Mouse (Mus musculus): ENCODE results near the gene Daxx. TPM values are rescaled to one million over a fixed set of nuclear protein-coding genes. Genes with fewer than 3 reads are reported as not detected.

The Daxx gene
- polyA plus RNA-seq, 1 experiment from 2014 or later, result 18.1 TPM

DNA sequence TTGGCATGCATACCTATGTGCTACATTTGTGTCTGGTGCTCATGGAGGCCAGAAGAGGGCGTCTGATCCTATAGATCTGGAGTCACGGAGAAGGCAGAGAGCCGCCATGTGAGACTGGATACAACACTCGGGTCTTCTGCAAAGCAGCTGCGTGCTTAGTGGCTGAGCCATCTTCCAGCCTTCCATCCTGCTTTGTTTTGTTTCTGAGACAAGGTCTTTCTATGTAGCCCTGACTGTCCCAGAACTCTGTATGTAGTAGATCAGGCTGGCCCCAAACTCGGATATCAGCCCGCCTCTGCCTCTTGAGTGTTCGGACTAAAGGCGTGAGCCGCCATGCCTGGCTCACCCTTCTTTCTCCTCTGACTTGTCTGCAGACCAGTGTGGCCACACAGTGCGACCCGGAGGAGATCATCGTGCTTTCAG is 5.8 kb downstream of the Daxx start:
- no peak overlapping the region for H3K9ac ChIP-seq (ENCODE audit: low read length)
- peak overlapping the region; percentile 27; the same call in 1 of the 2 replicates for H3K4me2 ChIP-seq (replicated peaks; ENCODE audit: low read depth)
- WGBS, result 71% methylated on average over 13 of the region's 13 CpGs
- H3K27me3 ChIP-seq (ENCODE audit: control insufficient read depth, insufficient read depth, low read length), result no peaks in the 10 kb centered on the region
- DNase-seq (ENCODE audit: low spot score), result no peak
- no peak overlapping the region for H3K4me3 ChIP-seq (ENCODE audit: low read depth, low read length)
- H3K27ac ChIP-seq (replicated peaks), result no peak overlapping the region
- TF ChIP-seq EP300 (optimal IDR thresholded peaks at IDR 0.05) (no peak), CTCF (IDR thresholded peaks at IDR 0.05; ENCODE audit: low read depth) (peak; percentile 55)
- peaks cover 3% of the 10 kb centered on the region; the same call in 1 of the 2 replicates for H3K4me1 ChIP-seq (replicated peaks; ENCODE audit: control insufficient read depth, insufficient read depth)
- peaks cover 20% of the 10 kb centered on the region for H3K36me3 ChIP-seq (ENCODE audit: control insufficient read depth, insufficient read depth, low read length)
- no peaks in the 10 kb centered on the region for H3K9me3 ChIP-seq (ENCODE audit: control insufficient read depth, low read length)
- ATAC-seq (ENCODE audit: low FRiP score, low TSS enrichment), result no peak

- peak within 1 kb of the TSS; percentile 58 for H3K4me3 ChIP-seq (ENCODE audit: low read depth, low read length)
- H3K27ac ChIP-seq (replicated peaks), result peak within 1 kb of the TSS; percentile 81
- WGBS, result under 1% methylated on average over 31 of the region's 34 CpGs
- H3K4me2 ChIP-seq (replicated peaks; ENCODE audit: low read depth), result peak within 1 kb of the TSS; percentile 77
- H3K9me3 ChIP-seq (ENCODE audit: control insufficient read depth, low read length), result no peaks in the 10 kb centered on the region
- H3K36me3 ChIP-seq (ENCODE audit: control insufficient read depth, insufficient read depth, low read length), result peaks cover 20% of the 10 kb centered on the region
- H3K4me1 ChIP-seq (replicated peaks; ENCODE audit: control insufficient read depth, insufficient read depth), result no peaks in the 10 kb centered on the region
- DNase-seq (ENCODE audit: low spot score), result peak; percentile 99
- no peaks in the 10 kb centered on the region for H3K27me3 ChIP-seq (ENCODE audit: control insufficient read depth, insufficient read depth, low read length)
- no peak for TF ChIP-seq CTCF (IDR thresholded peaks at IDR 0.05; ENCODE audit: low read depth)
- TF ChIP-seq EP300 (optimal IDR thresholded peaks at IDR 0.05), result peak; percentile 85
- peak within 1 kb of the TSS; percentile 71 for H3K9ac ChIP-seq (ENCODE audit: low read length)
- peak; percentile 93 for ATAC-seq (ENCODE audit: low FRiP score, low TSS enrichment)
Measured at GRCm38 (mm10) chr17:33915671-33916250, 6.5 kb downstream of the Daxx start, which contains the start of the genes Tapbp and Zbtb22. Tapbp (plus strand) TSS chr17:33915899. Zbtb22 (plus strand) TSS chr17:33915904.

- Histone ChIP-seq H3K27me3 (ENCODE audit: control insufficient read depth, insufficient read depth, low read length) (no peaks in the 10 kb centered on the region), H3K4me1 (replicated peaks; ENCODE audit: control insufficient read depth, insufficient read depth) (no peaks in the 10 kb centered on the region), H3K9ac (ENCODE audit: low read length) (peak overlapping the region; percentile 71), H3K4me3 (ENCODE audit: low read depth, low read length) (peak overlapping the region; percentile 58), H3K4me2 (replicated peaks; ENCODE audit: low read depth) (peak overlapping the region; percentile 77), H3K36me3 (ENCODE audit: control insufficient read depth, insufficient read depth, low read length) (peaks cover 20% of the 10 kb centered on the region), H3K9me3 (ENCODE audit: control insufficient read depth, low read length) (no peaks in the 10 kb centered on the region), H3K27ac (replicated peaks) (peak overlapping the region; percentile 81)
- TF ChIP-seq EP300 (optimal IDR thresholded peaks at IDR 0.05), result no peak
- TF ChIP-seq CTCF (IDR thresholded peaks at IDR 0.05; ENCODE audit: low read depth), result no peak
- no peak for DNase-seq (ENCODE audit: low spot score)
- ATAC-seq (ENCODE audit: low FRiP score, low TSS enrichment), result no peak
- under 1% methylated on average over 18 of the region's 20 CpGs for WGBS
Measured at GRCm38 (mm10) chr17:33916294-33916693, 7.1 kb downstream of the Daxx start.

- DNase-seq (ENCODE audit: low spot score) (no peak), ATAC-seq (ENCODE audit: low FRiP score, low TSS enrichment) (no peak)
- TF ChIP-seq EP300 (optimal IDR thresholded peaks at IDR 0.05), result no peak
- no peak for TF ChIP-seq CTCF (IDR thresholded peaks at IDR 0.05; ENCODE audit: low read depth)
- peak overlapping the region; percentile 77 for H3K4me2 ChIP-seq (replicated peaks; ENCODE audit: low read depth)
- H3K36me3 ChIP-seq (ENCODE audit: control insufficient read depth, insufficient read depth, low read length), result peaks cover 15% of the 10 kb centered on the region
- peak overlapping the region; percentile 71; the same call in 1 of the 2 replicates for H3K9ac ChIP-seq (ENCODE audit: low read length)
- H3K9me3 ChIP-seq (ENCODE audit: control insufficient read depth, low read length), result no peaks in the 10 kb centered on the region
- no peaks in the 10 kb centered on the region for H3K4me1 ChIP-seq (replicated peaks; ENCODE audit: control insufficient read depth, insufficient read depth)
- WGBS, result 70% methylated on average over 31 of the region's 31 CpGs
- no peak overlapping the region; the same call in 1 of the 2 replicates for H3K27ac ChIP-seq (replicated peaks)
- peak overlapping the region; percentile 58 for H3K4me3 ChIP-seq (ENCODE audit: low read depth, low read length)
- no peaks in the 10 kb centered on the region for H3K27me3 ChIP-seq (ENCODE audit: control insufficient read depth, insufficient read depth, low read length)
Measured at GRCm38 (mm10) chr17:33916847-33917655, 7.8 kb downstream of the Daxx start.

- no peaks in the 10 kb centered on the region for H3K4me1 ChIP-seq (replicated peaks; ENCODE audit: control insufficient read depth, insufficient read depth)
- H3K4me2 ChIP-seq (replicated peaks; ENCODE audit: low read depth), result no peak overlapping the region; the same call in 1 of the 2 replicates
- no peak for ATAC-seq (ENCODE audit: low FRiP score, low TSS enrichment)
Measured at GRCm38 (mm10) chr17:33917656-33918292, 8.6 kb downstream of the Daxx start.

More at GRCm38 (mm10) chr17:33917656-33918292, 8.6 kb downstream of the Daxx start:
- Histone ChIP-seq H3K36me3 (ENCODE audit: control insufficient read depth, insufficient read depth, low read length) (peaks cover 11% of the 10 kb centered on the region), H3K4me3 (ENCODE audit: low read depth, low read length) (no peak overlapping the region), H3K9ac (ENCODE audit: low read length) (no peak overlapping the region), H3K27me3 (ENCODE audit: control insufficient read depth, insufficient read depth, low read length) (no peaks in the 10 kb centered on the region), H3K9me3 (ENCODE audit: control insufficient read depth, low read length) (no peaks in the 10 kb centered on the region), H3K27ac (replicated peaks) (no peak overlapping the region)
- no peak for DNase-seq (ENCODE audit: low spot score)
- TF ChIP-seq EP300 (optimal IDR thresholded peaks at IDR 0.05), result no peak
- WGBS, result 83% methylated on average over 18 of the region's 18 CpGs

All from stomach, postnatal 0 days (tissue).